Mouse (Mus musculus) kidney, postnatal 14 days (tissue): Measurements from ENCODE around the gene Zbtb46.

ENCODE experiments used
- DNase-seq: peaks from one replicate; pipeline ENCODE4 v3.0.0; 2022; ENCODE audit warnings: mixed read lengths

Zbtb46 gene

DNA sequence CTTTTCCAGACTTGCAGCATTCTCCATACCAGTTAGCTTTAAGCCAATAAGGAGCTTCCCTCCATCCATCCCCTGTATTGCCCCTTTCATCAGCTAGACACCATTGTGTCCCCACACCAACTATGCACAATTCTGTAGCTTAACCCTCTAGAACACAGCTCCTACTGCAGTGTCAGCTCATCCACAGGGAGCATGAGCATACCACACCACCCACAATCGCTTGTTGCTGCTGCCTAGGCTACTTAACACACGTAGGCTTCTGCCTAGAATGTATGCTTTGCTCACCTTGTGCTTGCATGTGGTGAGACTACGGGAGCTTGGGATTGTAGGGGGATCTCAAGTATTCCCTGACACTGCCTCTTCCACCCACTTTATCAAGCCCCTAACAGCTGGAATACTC is 102.4 kb downstream of the Zbtb46 start:
- DNase-seq = no peak

DNA sequence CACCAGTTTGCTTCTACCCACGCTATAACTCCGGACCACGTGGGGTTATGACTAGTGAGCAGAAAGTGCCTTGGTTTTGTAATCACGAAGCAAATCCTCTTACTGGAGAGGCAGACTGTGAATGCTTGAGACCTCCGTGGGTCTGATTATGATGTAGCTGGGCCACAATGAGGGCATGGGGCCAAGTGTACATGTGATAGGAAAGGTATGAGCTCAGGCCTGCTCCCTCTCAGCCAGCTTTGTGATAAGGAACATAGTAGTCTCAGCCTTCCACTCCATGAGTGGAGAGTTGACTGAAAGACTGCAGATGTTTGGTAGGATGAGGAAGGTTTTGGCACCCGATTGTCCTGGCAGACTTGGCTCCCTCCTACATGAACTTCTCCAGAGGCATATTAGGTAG is 116.5 kb downstream of the Zbtb46 start:
- DNase-seq = no peak

DNA sequence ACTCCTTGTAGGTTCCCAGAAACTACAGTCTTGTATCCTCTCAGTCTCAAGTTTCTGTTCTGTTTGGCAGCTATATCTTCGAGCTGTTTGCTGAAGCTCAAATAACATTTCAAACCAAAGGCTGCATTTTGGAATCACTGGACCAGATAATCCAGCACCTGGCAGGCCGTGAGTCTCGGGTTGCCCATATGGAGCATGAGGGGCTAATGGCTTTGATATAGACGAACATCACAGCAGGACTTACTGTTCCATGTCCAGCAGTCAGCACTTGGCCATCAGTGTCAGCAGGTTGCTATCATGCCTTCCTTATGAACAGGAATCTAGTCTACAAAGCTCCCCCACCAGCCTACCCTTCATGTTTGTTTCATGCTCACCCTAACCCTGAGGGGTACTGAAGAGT is 118.8 kb downstream of the Zbtb46 start:
- no peak for DNase-seq
